17 mouse cellular contexts compared by ENCODE assay signal in the genomic region with DNA sequence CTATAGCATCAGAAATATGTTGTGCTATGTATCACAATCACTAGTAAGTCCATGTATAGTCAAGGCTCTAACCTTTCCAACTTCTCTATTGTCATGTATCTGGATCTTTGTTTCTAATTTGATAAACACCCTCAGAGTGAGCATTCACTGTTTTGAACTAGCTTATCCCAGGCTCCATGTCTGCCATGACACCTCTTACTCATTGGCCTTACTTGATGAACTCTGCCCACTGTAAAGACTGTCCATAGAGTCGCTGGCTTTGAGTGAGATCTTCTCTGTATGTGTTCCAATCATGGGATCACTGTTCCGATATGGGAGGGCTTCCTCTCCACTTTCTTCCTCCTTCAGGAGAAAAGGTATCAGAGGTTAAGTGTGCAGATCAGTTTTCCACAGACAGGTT.
A peak's percentile ranks its signal among the peaks of the same experiment; 100 is the strongest.
DNase-seq lines count a peak whose midpoint lies in the region; TF ChIP-seq lines count a peak whose summit lies in the region.
"Had no signal": no experiment of that assay in that cellular context is flagged by ENCODE, and none has a peak within 500 bp of the region (broad histone marks: within the 10 kb centered on the region; RNA-seq: fewer than 3 reads in every experiment).

No protein-coding gene starts in this region.

- no peak for TF ChIP-seq CTCF in MEL (IDR thresholded peaks at IDR 0.05 in 2 of 3, conservative IDR thresholded peaks at IDR 0.05 in 1 of 3; ENCODE audit: control insufficient read depth in 1 of 3, insufficient read depth in 1 of 3, low read depth in 2 of 3, low read length in 3 of 3, poor library complexity in 1 of 3, severe bottlenecking in 1 of 3)

- no peak overlapping the region for H3K4me3 ChIP-seq in MEL (ENCODE audit: control insufficient read depth in 1 of 2, insufficient read depth in 1 of 2, low read depth in 2 of 2, low read length in 2 of 2)

- no peak overlapping the region; the same call in 1 of the 2 replicates for H3K27ac ChIP-seq in MEL (ENCODE audit: control insufficient read depth, low read depth, low read length)

- peaks cover 9 to 12% of the 10 kb centered on the region in 2 experiments for H3K4me1 ChIP-seq in MEL (ENCODE audit: control insufficient read depth in 1 of 2, insufficient read depth in 2 of 2, low read length in 2 of 2)

- no peaks in the 10 kb centered on the region for H3K9me3 ChIP-seq in MEL (replicated peaks; ENCODE audit: insufficient read depth, low read length)
- H3K9me3 ChIP-seq: G1E had no signal

- DNase-seq in MEL (ENCODE audit: low read depth, low spot score), result peak; percentile 52
- no peak for DNase-seq in adrenal gland, adult 18-20 months (ENCODE audit: low spot score in 2 of 2)
- DNase-seq: adrenal gland, adult 2 months; adrenal gland, adult 8-10 months; adrenal gland, postnatal 10 days; adrenal gland, postnatal 14 days; adrenal gland, postnatal 25 days; adrenal gland, postnatal 36 days; B cell, adult 2 months; cerebellum, adult 11 months; cerebellum, adult 11-12 months; cerebellum, adult 18-20 months; cerebellum, adult 2 months; cerebellum, adult 8-10 months; cerebellum, adult 9-10 months had no signal

- no peak for TF ChIP-seq RAD21 in MEL (IDR thresholded peaks at IDR 0.05; ENCODE audit: low read depth, low read length)

- TF ChIP-seq POLR2A in MEL (IDR thresholded peaks at IDR 0.05; ENCODE audit: control insufficient read depth in 1 of 2, insufficient read depth in 1 of 2, low read depth in 1 of 2, low read length in 2 of 2, poor library complexity in 1 of 2), result no peak

- peak; percentile 50 to 63; a peak in 3 of 4 replicates for TF ChIP-seq EP300 in MEL (IDR thresholded peaks at IDR 0.05; ENCODE audit: low read depth in 1 of 2, low read length in 2 of 2)

- H3K27me3 ChIP-seq in MEL (ENCODE audit: control insufficient read depth in 1 of 2, insufficient read depth in 2 of 2, low read length in 2 of 2), result no peaks in the 10 kb centered on the region
- H3K27me3 ChIP-seq: CH12.LX had no signal

- H3K79me2 ChIP-seq in MEL (ENCODE audit: control insufficient read depth, insufficient read depth, low read length, poor library complexity), result no peaks in the 10 kb centered on the region

- no peak overlapping the region for H3K9ac ChIP-seq in MEL (ENCODE audit: control insufficient read depth, low read depth, low read length, poor library complexity, severe bottlenecking)

- peaks cover 17 to 34% of the 10 kb centered on the region in 2 experiments for H3K36me3 ChIP-seq in MEL (ENCODE audit: control insufficient read depth in 1 of 2, insufficient read depth in 2 of 2, low read length in 2 of 2)

TF ChIP-seq in MEL, 35 proteins besides CTCF, POLR2A, EP300 and RAD21:
- no peak for TF ChIP-seq TBP (IDR thresholded peaks at IDR 0.05; ENCODE audit: low read depth, low read length)
- peak; percentile 67 for TF ChIP-seq GATA1 (IDR thresholded peaks at IDR 0.05; ENCODE audit: low read depth, low read length)
- TF ChIP-seq MYB (IDR thresholded peaks at IDR 0.05; ENCODE audit: low read depth, low read length), result no peak
- no peak for TF ChIP-seq ZMIZ1 (IDR thresholded peaks at IDR 0.05; ENCODE audit: low read depth, low read length)
- no peak for TF ChIP-seq MYC (IDR thresholded peaks at IDR 0.05; ENCODE audit: low read depth, low read length)
- TF ChIP-seq E2F4 (IDR thresholded peaks at IDR 0.05; ENCODE audit: borderline replicate concordance, low read depth, low read length), result no peak
- TF ChIP-seq NRF1 (IDR thresholded peaks at IDR 0.05; ENCODE audit: insufficient read depth, low read depth, low read length, poor library complexity, severe bottlenecking), result no peak
- TF ChIP-seq MAFK (IDR thresholded peaks at IDR 0.05; ENCODE audit: borderline replicate concordance, low read depth, low read length), result no peak
- TF ChIP-seq JUND (IDR thresholded peaks at IDR 0.05; ENCODE audit: low read depth, low read length), result no peak
- TF ChIP-seq MEF2A (IDR thresholded peaks at IDR 0.05; ENCODE audit: extremely low read depth, insufficient replicate concordance, low read depth, low read length, poor library complexity, severe bottlenecking), result no peak
- 0 out of 2 replicates have a peak, but pooled peaks have one; percentile 15 for TF ChIP-seq SIN3A (IDR thresholded peaks at IDR 0.05; ENCODE audit: low read length)
